Mouse (Mus musculus) midbrain, embryonic 11.5 days (tissue): ENCODE measurements around the gene Dnpep. TPM values are rescaled to one million over a fixed set of nuclear protein-coding genes. Genes with fewer than 3 reads are reported as not detected.

ENCODE experiments used
- ATAC-seq: fragments of 200-750 bp; cut with Nextera tagmentation; 2 replicates; pipeline ENCODE4 v1.8.0; 2017; ENCODE audit warnings: moderate TSS enrichment, moderate library complexity; ENCODE audit not compliant: low FRiP score
- DNase-seq: peaks from one replicate; pipeline ENCODE4 v3.0.0; 2015; ENCODE audit warnings: low spot score; ENCODE audit errors: missing footprints
- H3K27ac ChIP-seq: fragments of 300-500 bp; sonication (generic); 2 replicates; pipeline ENCODE4 v1.5.1; 2014; ENCODE audit warnings: low read depth, low read length
- H3K27me3 ChIP-seq: fragments of 300-500 bp; sonication (generic); 2 replicates; pipeline ENCODE4 v1.6.1; 2014; ENCODE audit warnings: mild to moderate bottlenecking, low read length, moderate library complexity, mixed read lengths; ENCODE audit not compliant: control insufficient read depth, insufficient read depth
- H3K36me3 ChIP-seq: fragments of 300-500 bp; sonication (generic); 2 replicates; pipeline ENCODE4 v1.6.1; 2014; ENCODE audit warnings: mild to moderate bottlenecking, low read length, moderate library complexity, mixed read lengths; ENCODE audit not compliant: control insufficient read depth, insufficient read depth
- H3K4me1 ChIP-seq: fragments of 300-500 bp; sonication (generic); 2 replicates; pipeline ENCODE4 v1.6.1; 2014; ENCODE audit warnings: low read length; ENCODE audit not compliant: control insufficient read depth, insufficient read depth
- H3K4me2 ChIP-seq: fragments of 300-500 bp; sonication (generic); 2 replicates; pipeline ENCODE4 v1.6.1; 2014; ENCODE audit warnings: mild to moderate bottlenecking, moderate library complexity
- H3K4me3 ChIP-seq: fragments of 300-500 bp; sonication (generic); 2 replicates; pipeline ENCODE4 v1.5.1; 2014; ENCODE audit warnings: low read depth, low read length
- H3K9ac ChIP-seq: fragments of 300-500 bp; sonication (generic); 2 replicates; pipeline ENCODE4 v1.6.1; 2014; ENCODE audit warnings: low read length
- H3K9me3 ChIP-seq: fragments of 300-500 bp; sonication (generic); 2 replicates; pipeline ENCODE4 v1.6.1; 2016; ENCODE audit warnings: low read length; ENCODE audit not compliant: control insufficient read depth
- WGBS: fragments of 180-500 bp; shearing (Covaris S2); extraction: QIAGEN DNeasy Blood & Tissue Kit; methylation state at CpG from one replicate; pipeline ENCODE4 v1.1.7; 2014; 5-methylcytosine and 5-hydroxymethylcytosine counted together
- polyA plus RNA-seq: library from polyadenylated mRNA; unstranded; fragments of >200 nt; fragmentation: Nextera tagmentation; extraction: Ambion mirVana; gene quantifications from 2 replicates; pipeline ENCODE4 v1.2.1, GENCODE M21; 2014

Dnpep gene
- polyA plus RNA-seq, 1 experiment from 2014 or later = 149 TPM

DNA sequence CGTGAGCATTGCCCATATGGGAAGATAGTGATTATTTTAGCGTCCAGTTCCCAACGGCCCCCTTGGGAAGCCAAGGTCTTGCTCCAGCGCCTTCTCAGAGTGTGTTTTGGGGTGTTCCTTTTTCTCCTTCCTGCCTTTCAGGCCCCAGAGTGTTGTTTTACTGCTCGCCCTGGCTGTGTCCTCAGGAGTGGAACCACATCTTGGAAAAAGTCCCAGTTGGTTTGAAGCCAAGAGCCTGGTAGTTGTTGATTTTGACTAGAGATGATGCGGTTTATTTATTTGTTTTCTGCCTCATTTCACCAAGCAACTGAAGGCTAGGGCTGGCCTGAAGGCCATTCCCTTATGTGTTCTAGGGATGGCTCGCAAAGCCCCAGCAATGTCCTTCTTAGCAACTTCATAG lies 39.5 kb upstream of the Dnpep start:
- WGBS = 88% methylated on average over 7 of the region's 7 CpGs
- ATAC-seq (no peak), DNase-seq (no peak)
- Histone ChIP-seq H3K4me3 (no peak overlapping the region), H3K36me3 (no peaks in the 10 kb centered on the region), H3K4me2 (no peak overlapping the region), H3K9ac (no peak overlapping the region), H3K4me1 (peaks cover 10% of the 10 kb centered on the region), H3K27ac (no peak overlapping the region), H3K27me3 (peaks cover 28% of the 10 kb centered on the region), H3K9me3 (no peaks in the 10 kb centered on the region)

DNA sequence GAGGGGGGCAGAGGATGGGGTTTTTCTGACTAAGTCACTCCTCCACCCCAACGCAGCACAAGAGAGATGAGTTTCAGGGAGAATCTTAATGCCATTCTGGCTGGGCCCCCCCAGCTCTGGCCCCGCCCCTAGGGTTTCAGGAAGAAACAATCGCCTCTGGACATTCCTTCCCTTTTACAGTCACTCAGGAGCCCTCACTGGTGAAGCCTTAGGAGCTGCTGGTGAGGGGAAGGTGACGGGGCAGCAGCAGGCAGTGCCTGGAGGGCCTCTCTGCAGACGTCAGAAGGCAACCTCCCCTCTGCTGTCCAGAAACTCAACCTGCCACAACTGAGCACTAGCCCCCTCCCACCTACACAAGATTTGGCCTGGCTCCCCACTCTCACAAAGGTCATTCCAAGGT lies 31.5 kb upstream of the Dnpep start:
- no peak for ATAC-seq
- Histone ChIP-seq H3K9me3 (no peaks in the 10 kb centered on the region), H3K4me1 (peaks cover 11% of the 10 kb centered on the region), H3K4me3 (no peak overlapping the region), H3K27me3 (no peaks in the 10 kb centered on the region; the same call in 1 of the 2 replicates), H3K9ac (no peak overlapping the region), H3K36me3 (no peaks in the 10 kb centered on the region), H3K4me2 (no peak overlapping the region), H3K27ac (no peak overlapping the region)
- WGBS = 52% methylated on average over 5 of the region's 5 CpGs
- no peak for DNase-seq

DNA sequence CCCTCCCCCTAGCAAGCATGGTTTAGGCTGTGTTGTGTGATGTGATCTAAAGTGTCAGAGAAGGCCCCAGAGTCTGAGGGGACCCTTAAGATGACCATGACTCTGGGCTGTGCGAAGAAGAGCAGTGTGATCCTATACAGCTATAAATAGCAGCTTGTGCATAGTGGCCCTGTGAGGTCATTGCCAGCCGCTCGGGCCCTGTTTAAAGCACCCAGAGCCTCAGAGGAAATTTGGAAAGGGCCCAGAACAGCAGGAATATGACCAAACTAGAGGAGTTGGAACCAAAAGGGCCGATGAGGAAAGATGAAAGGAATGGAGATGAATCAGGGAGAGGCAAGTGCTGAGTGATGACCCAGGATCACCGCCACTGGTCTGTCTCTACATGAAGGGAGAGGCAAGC lies 29.5 kb upstream of the Dnpep start:
- no peak for ATAC-seq
- Histone ChIP-seq H3K4me1 (peaks cover 17% of the 10 kb centered on the region), H3K9ac (no peak overlapping the region), H3K36me3 (no peaks in the 10 kb centered on the region), H3K27me3 (no peaks in the 10 kb centered on the region; the same call in 1 of the 2 replicates), H3K4me2 (no peak overlapping the region), H3K9me3 (no peaks in the 10 kb centered on the region), H3K4me3 (no peak overlapping the region), H3K27ac (no peak overlapping the region)
- 85% methylated on average over 5 of the region's 5 CpGs for whole genome bisulfite sequencing
- no peak for DNase-seq

DNA sequence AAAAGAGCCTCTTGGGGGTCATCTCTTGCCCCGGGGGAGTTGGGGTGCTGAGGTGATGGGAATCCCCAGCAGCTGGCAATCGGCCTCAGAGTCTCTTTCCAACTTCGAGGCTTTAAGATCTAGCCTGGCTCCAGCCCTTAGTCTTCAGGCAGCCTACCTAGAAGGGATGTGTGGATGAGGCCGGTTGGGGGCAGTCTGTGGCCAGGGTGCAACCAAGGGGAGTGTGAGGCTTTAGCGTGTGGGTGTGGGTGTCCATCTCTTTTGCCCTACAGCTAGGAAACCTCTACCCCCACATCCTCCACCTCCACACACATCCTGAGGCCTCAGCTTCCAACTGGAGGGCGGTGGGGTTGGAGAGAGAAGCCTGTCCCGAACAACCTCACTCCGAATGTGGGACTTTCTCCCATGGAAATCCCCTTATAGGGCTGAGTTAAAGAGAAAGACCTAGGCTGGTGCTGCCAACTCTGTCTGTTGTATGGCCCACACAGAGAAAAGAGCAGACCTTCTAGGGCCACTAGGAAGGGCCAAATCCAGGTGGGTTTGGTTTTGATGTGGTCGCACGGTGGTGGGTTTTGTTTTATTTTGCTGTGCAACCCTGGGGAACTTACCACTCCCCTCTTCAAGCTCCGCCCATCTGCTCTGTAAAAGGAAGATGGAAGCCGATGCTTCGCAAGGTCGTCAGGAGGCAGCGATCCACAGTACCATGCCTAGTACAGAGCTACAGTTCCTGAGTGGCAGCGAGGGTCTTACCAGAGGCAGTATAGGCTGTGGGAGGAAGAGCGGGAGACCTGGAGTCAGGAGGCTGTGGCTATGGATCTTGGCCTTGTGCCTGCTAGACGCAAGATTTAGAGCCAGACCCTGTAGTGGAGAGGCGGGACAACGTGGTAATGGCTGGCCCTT lies 27.5 kb upstream of the Dnpep start:
- H3K9ac ChIP-seq = peak overlapping the region; percentile 17; the same call in 1 of the 2 replicates
- 25% methylated on average over 20 of the region's 20 CpGs for WGBS
- H3K27ac ChIP-seq = no peak overlapping the region; the same call in 1 of the 2 replicates
- no peaks in the 10 kb centered on the region; the same call in 1 of the 2 replicates for H3K27me3 ChIP-seq
- ATAC-seq (no peak), DNase-seq (peak; percentile 89)
- H3K4me1 ChIP-seq = peaks cover 17% of the 10 kb centered on the region
- no peaks in the 10 kb centered on the region for H3K36me3 ChIP-seq
- H3K4me3 ChIP-seq = no peak overlapping the region
- no peaks in the 10 kb centered on the region for H3K9me3 ChIP-seq
- H3K4me2 ChIP-seq = no peak overlapping the region; the same call in 1 of the 2 replicates

DNA sequence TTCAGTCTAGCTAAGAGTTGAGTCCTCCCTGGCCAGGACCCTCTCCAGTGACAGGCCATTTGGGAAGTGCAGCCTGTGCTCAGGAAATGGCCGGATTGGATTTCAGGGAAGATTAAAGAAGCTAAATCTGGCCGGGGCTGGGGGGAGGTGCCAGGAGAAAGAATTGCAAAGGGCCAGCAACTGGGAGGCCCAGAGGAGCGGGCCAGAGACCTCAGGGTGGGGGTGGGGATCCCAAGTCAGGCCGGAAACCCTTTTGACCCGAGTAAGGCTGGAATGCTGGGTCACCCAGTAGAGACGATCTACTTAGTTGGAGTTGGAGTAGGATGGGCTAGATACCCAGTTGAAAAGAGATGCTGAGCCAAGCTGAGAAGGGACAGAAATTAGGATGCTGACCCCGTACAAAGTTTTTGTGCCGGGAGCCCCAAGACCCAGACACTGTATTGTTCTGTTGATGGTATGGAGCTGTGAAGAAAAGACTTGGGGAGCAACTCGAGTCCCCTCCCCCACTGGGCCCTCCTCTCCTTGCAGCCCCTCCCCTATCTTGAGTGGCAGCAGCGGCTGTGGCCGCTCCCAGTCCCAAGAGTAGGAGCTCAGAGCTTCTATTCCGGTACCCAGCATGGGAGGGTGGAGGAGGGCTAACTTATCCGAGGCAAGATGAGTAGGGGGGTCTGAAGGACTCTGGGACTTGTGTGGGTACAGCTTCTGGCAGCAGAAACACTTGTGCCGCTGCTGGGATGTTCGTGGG lies 26.7 kb upstream of the Dnpep start:
- ATAC-seq (peak; percentile 75), DNase-seq (peak; percentile 91)
- no peaks in the 10 kb centered on the region for H3K36me3 ChIP-seq
- peak overlapping the region; percentile 15; the same call in 1 of the 2 replicates for H3K4me2 ChIP-seq
- H3K27me3 ChIP-seq = no peaks in the 10 kb centered on the region; the same call in 1 of the 2 replicates
- H3K27ac ChIP-seq = peak overlapping the region; percentile 38; the same call in 1 of the 2 replicates
- H3K4me1 ChIP-seq = peaks cover 17% of the 10 kb centered on the region
- WGBS = 2% methylated on average over 15 of the region's 15 CpGs
- no peak overlapping the region for H3K4me3 ChIP-seq
- H3K9me3 ChIP-seq = no peaks in the 10 kb centered on the region
- no peak overlapping the region; the same call in 1 of the 2 replicates for H3K9ac ChIP-seq

DNA sequence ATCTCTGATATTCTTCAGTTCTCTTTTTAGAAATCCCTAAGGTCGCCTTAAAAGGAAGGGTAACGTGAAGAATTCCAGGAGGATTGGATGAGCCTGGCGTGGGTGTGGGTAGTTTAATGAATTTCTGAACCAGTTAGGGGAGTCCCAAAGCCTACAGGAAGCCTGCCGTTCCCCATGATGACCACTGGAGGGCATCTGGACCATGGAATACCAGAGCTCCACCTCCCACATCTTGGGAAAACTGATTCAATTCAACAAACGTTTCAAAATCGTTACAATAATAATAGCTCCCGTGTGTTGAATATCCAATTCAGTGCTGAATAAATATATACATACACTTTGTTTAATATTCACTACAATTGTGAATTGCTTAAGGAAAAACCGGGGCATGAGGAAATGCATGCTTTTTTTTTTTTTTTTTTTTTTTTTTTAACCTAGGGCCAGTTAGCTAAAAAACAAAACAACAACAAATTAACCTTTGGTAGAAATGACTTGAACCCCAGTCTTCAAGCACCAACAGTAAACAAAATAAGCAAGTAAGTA lies 25.2 kb upstream of the Dnpep start:
- Histone ChIP-seq H3K27me3 (no peaks in the 10 kb centered on the region; the same call in 1 of the 2 replicates), H3K4me1 (peaks cover 28% of the 10 kb centered on the region), H3K27ac (no peak overlapping the region), H3K4me2 (no peak overlapping the region), H3K9me3 (no peaks in the 10 kb centered on the region), H3K36me3 (no peaks in the 10 kb centered on the region), H3K9ac (no peak overlapping the region), H3K4me3 (no peak overlapping the region)
- WGBS = under 1% methylated on average over 8 of the region's 8 CpGs
- ATAC-seq (no peak), DNase-seq (peak; percentile 95)

DNA sequence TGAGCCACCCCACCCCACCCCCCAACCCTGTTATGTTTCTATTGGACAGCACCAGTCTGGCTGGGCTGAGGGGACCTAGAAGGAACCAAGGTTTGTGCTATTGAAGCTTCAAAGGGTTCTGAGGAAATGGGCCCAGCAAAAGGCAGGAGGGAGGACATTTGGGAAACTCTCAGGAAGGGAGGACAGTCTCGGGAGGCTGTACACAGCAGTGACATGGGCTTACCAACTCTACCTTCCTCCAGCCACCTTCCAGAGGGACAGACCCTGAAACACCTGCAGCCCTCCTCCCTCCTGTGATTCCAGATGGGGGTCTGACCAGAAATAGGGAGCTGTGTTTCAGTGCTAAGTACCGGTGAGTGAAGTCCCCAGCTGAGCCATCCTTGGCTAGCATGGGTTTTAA lies 22.7 kb upstream of the Dnpep start:
- Histone ChIP-seq H3K4me1 (peaks cover 31% of the 10 kb centered on the region), H3K36me3 (no peaks in the 10 kb centered on the region), H3K4me3 (no peak overlapping the region), H3K9ac (no peak overlapping the region), H3K9me3 (no peaks in the 10 kb centered on the region), H3K27me3 (no peaks in the 10 kb centered on the region), H3K4me2 (no peak overlapping the region), H3K27ac (no peak overlapping the region)
- no peak for ATAC-seq
- peak; percentile 76 for DNase-seq
- 69% methylated on average over 2 of the region's 2 CpGs for WGBS

DNA sequence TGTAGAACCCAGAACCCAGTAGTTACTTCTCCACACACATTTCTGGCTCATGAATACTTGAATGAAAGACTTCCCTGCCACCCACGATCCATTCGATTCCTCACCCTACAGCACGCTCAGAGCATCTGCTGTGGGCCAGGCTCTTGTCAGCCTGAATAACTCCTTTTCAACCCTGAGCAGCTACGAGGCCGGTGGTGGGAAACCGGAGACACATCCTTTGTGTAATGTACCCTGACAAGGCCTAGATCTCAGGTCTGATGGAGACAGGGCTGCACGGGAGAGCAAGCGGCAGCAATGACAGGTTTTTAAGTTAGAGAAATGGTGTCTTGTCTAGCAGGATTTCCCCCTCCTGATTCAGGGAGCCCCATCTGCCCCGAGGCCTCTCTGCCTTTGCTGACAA lies 21.5 kb upstream of the Dnpep start:
- 49% methylated on average over 9 of the region's 9 CpGs for WGBS
- Histone ChIP-seq H3K27ac (0 out of 2 replicates have a peak overlapping the region, but pooled peaks have one; percentile 1), H3K4me2 (no peak overlapping the region), H3K4me3 (no peak overlapping the region), H3K4me1 (peaks cover 22% of the 10 kb centered on the region), H3K9ac (peak overlapping the region; percentile 17; the same call in 1 of the 2 replicates), H3K27me3 (no peaks in the 10 kb centered on the region), H3K9me3 (no peaks in the 10 kb centered on the region), H3K36me3 (no peaks in the 10 kb centered on the region)
- no peak for ATAC-seq
- DNase-seq = peak; percentile 85
